Mouse (Mus musculus): ENCODE measurements at regions not wholly inside any gene's neighbourhood (a gene's known extent, or its start where the extent isn't known, plus 50 kb on each side); places are given as distances from the start of the nearest gene placed in this dataset.

- no peak for TF ChIP-seq CTCF (conservative IDR thresholded peaks at IDR 0.05; ENCODE audit: low read length)
- TF ChIP-seq NANOG (IDR thresholded peaks at IDR 0.05; ENCODE audit: borderline replicate concordance, low read length), result no peak
- no peak for TF ChIP-seq POU5F1 (IDR thresholded peaks at IDR 0.05; ENCODE audit: borderline replicate concordance, low read length)
Observed at GRCm38 (mm10) chr11:37367971-37368370, 132.2 kb upstream of the Tenm2 start.

Measured in E14TG2a.4 (cell line).